Mouse (Mus musculus): ENCODE measurements around the gene Got2. TPM values are rescaled to one million over a fixed set of nuclear protein-coding genes. Genes with fewer than 3 reads are reported as not detected.

Gene Got2
- polyA plus RNA-seq (2015; fragmentation: Nextera tagmentation; extraction: Ambion mirVana): 165 and 176 TPM in 2 replicates

GRCm38 (mm10) chr8:95888285-95889136 lies at the start of gene Got2:
Gene Got2, minus strand, starts transcription at chr8:95888547.
- ATAC-seq: peak; percentile 91; the same call in 1 of the 2 replicates
- H3K4me2 ChIP-seq (replicated peaks): peak within 1 kb of the TSS; percentile 72
- no peaks in the 10 kb centered on the region for H3K27me3 ChIP-seq
- peak within 1 kb of the TSS; percentile 90 for H3K9ac ChIP-seq (replicated peaks)
- H3K27ac ChIP-seq: peak within 1 kb of the TSS; percentile 80
- H3K4me3 ChIP-seq (replicated peaks): peak within 1 kb of the TSS; percentile 97
- H3K36me3 ChIP-seq: no peaks in the 10 kb centered on the region
- peaks cover 25% of the 10 kb centered on the region for H3K4me1 ChIP-seq (replicated peaks)
- no peaks in the 10 kb centered on the region for H3K9me3 ChIP-seq
- WGBS: 9% methylated on average over 31 of the region's 31 CpGs

GRCm38 (mm10) chr8:95932841-95933240 lies 44.5 kb upstream of the Got2 start:
- no peaks in the 10 kb centered on the region for H3K4me1 ChIP-seq (replicated peaks)
- WGBS: 95% methylated on average over 5 of the region's 5 CpGs
- no peak for ATAC-seq

GRCm38 (mm10) chr8:95929821-95930220 lies 41.5 kb upstream of the Got2 start:
- Histone ChIP-seq H3K9me3 (no peaks in the 10 kb centered on the region), H3K4me1 (replicated peaks) (no peaks in the 10 kb centered on the region), H3K36me3 (no peaks in the 10 kb centered on the region), H3K4me2 (replicated peaks) (no peak overlapping the region), H3K4me3 (replicated peaks) (no peak overlapping the region), H3K27ac (no peak overlapping the region), H3K9ac (replicated peaks) (no peak overlapping the region), H3K27me3 (no peaks in the 10 kb centered on the region)
- no peak for ATAC-seq
- WGBS: 52% methylated on average over 4 of the region's 4 CpGs

More at GRCm38 (mm10) chr8:95932841-95933240, 44.5 kb upstream of the Got2 start:
- H3K9me3 ChIP-seq: no peaks in the 10 kb centered on the region
- no peak overlapping the region for H3K27ac ChIP-seq
- H3K36me3 ChIP-seq: no peaks in the 10 kb centered on the region
- no peak overlapping the region for H3K9ac ChIP-seq (replicated peaks)
- no peak overlapping the region for H3K4me3 ChIP-seq (replicated peaks)
- H3K27me3 ChIP-seq: no peaks in the 10 kb centered on the region
- no peak overlapping the region for H3K4me2 ChIP-seq (replicated peaks)

- no peaks in the 10 kb centered on the region for H3K27me3 ChIP-seq
These were observed 27.8 kb upstream of the Got2 start for GRCm38 (mm10) chr8:95916106-95916505.

GRCm38 (mm10) chr8:95914905-95915643 lies 26.7 kb upstream of the Got2 start:
- peak; percentile 93 for ATAC-seq
- 9% methylated on average over 7 of the region's 7 CpGs for WGBS
- no peak overlapping the region for H3K9ac ChIP-seq (replicated peaks)
- H3K4me2 ChIP-seq (replicated peaks): no peak overlapping the region
- H3K9me3 ChIP-seq: no peaks in the 10 kb centered on the region
- H3K27me3 ChIP-seq: no peaks in the 10 kb centered on the region
- no peaks in the 10 kb centered on the region for H3K36me3 ChIP-seq
- H3K4me3 ChIP-seq (replicated peaks): no peak overlapping the region
- peaks cover 9% of the 10 kb centered on the region for H3K4me1 ChIP-seq (replicated peaks)
- no peak overlapping the region for H3K27ac ChIP-seq

More at GRCm38 (mm10) chr8:95916106-95916505, 27.8 kb upstream of the Got2 start:
- Histone ChIP-seq H3K9me3 (no peaks in the 10 kb centered on the region), H3K27ac (no peak overlapping the region), H3K4me1 (replicated peaks) (peaks cover 9% of the 10 kb centered on the region), H3K4me3 (replicated peaks) (peak overlapping the region; percentile 31), H3K36me3 (no peaks in the 10 kb centered on the region), H3K9ac (replicated peaks) (peak overlapping the region; percentile 51; the same call in 1 of the 2 replicates), H3K4me2 (replicated peaks) (peak overlapping the region; percentile 58)
- peak; percentile 83 for ATAC-seq
- 3% methylated on average over 9 of the region's 9 CpGs for WGBS

GRCm38 (mm10) chr8:95911240-95911639 lies 22.9 kb upstream of the Got2 start:
- Histone ChIP-seq H3K4me3 (replicated peaks) (no peak overlapping the region), H3K27me3 (no peaks in the 10 kb centered on the region), H3K4me2 (replicated peaks) (no peak overlapping the region), H3K4me1 (replicated peaks) (peaks cover 6% of the 10 kb centered on the region), H3K9me3 (no peaks in the 10 kb centered on the region), H3K27ac (no peak overlapping the region), H3K9ac (replicated peaks) (no peak overlapping the region), H3K36me3 (no peaks in the 10 kb centered on the region)
- WGBS: 89% methylated on average over 5 of the region's 5 CpGs
- ATAC-seq: no peak

- WGBS: 82% methylated on average over 11 of the region's 11 CpGs
- Histone ChIP-seq H3K27ac (no peak overlapping the region), H3K9me3 (no peaks in the 10 kb centered on the region), H3K4me1 (replicated peaks) (no peaks in the 10 kb centered on the region), H3K4me3 (replicated peaks) (no peak overlapping the region), H3K9ac (replicated peaks) (no peak overlapping the region), H3K36me3 (no peaks in the 10 kb centered on the region), H3K27me3 (no peaks in the 10 kb centered on the region), H3K4me2 (replicated peaks) (no peak overlapping the region)
- ATAC-seq: no peak
These were observed 19.5 kb upstream of the Got2 start for GRCm38 (mm10) chr8:95907885-95908284.

- H3K27ac ChIP-seq: no peak overlapping the region
- no peaks in the 10 kb centered on the region for H3K27me3 ChIP-seq
- H3K4me3 ChIP-seq (replicated peaks): no peak overlapping the region
- H3K4me1 ChIP-seq (replicated peaks): 0 out of 2 replicates have a peak, but pooled peaks cover under 1% of the 10 kb centered on the region
- H3K4me2 ChIP-seq (replicated peaks): no peak overlapping the region
- no peak for ATAC-seq
- H3K36me3 ChIP-seq: no peaks in the 10 kb centered on the region
- 92% methylated on average over 9 of the region's 9 CpGs for WGBS
- no peaks in the 10 kb centered on the region for H3K9me3 ChIP-seq
- H3K9ac ChIP-seq (replicated peaks): no peak overlapping the region
These were observed 18.4 kb upstream of the Got2 start for GRCm38 (mm10) chr8:95906738-95907137.

GRCm38 (mm10) chr8:95901864-95902263 lies 13.5 kb upstream of the Got2 start:
- H3K4me3 ChIP-seq (replicated peaks): no peak overlapping the region
- H3K9ac ChIP-seq (replicated peaks): no peak overlapping the region
- no peak overlapping the region for H3K4me2 ChIP-seq (replicated peaks)
- WGBS: 20% methylated on average over 7 of the region's 7 CpGs
- H3K36me3 ChIP-seq: no peaks in the 10 kb centered on the region
- 0 out of 2 replicates have a peak, but pooled peaks cover 3% of the 10 kb centered on the region for H3K4me1 ChIP-seq (replicated peaks)
- no peak for ATAC-seq
- no peaks in the 10 kb centered on the region for H3K9me3 ChIP-seq
- H3K27me3 ChIP-seq: no peaks in the 10 kb centered on the region
- no peak overlapping the region for H3K27ac ChIP-seq

GRCm38 (mm10) chr8:95893701-95894100 lies 5.4 kb upstream of the Got2 start:
- 86% methylated on average over 5 of the region's 5 CpGs for WGBS
- no peak overlapping the region for H3K4me2 ChIP-seq (replicated peaks)
- no peaks in the 10 kb centered on the region for H3K4me1 ChIP-seq (replicated peaks)

GRCm38 (mm10) chr8:95887578-95888284 lies 616 bp downstream of the Got2 start:
- H3K27me3 ChIP-seq: no peaks in the 10 kb centered on the region
- no peaks in the 10 kb centered on the region for H3K36me3 ChIP-seq
- no peaks in the 10 kb centered on the region for H3K9me3 ChIP-seq
- peak overlapping the region; percentile 80 for H3K27ac ChIP-seq
- H3K9ac ChIP-seq (replicated peaks): peak overlapping the region; percentile 90
- peak overlapping the region; percentile 97 for H3K4me3 ChIP-seq (replicated peaks)
- WGBS: under 1% methylated on average over 38 of the region's 38 CpGs
- peak overlapping the region; percentile 72 for H3K4me2 ChIP-seq (replicated peaks)
- peak; percentile 96 for ATAC-seq
- peaks cover 25% of the 10 kb centered on the region for H3K4me1 ChIP-seq (replicated peaks)

More at GRCm38 (mm10) chr8:95893701-95894100, 5.4 kb upstream of the Got2 start:
- no peak overlapping the region for H3K9ac ChIP-seq (replicated peaks)
- no peak overlapping the region for H3K27ac ChIP-seq
- no peaks in the 10 kb centered on the region for H3K27me3 ChIP-seq
- H3K36me3 ChIP-seq: no peaks in the 10 kb centered on the region
- H3K9me3 ChIP-seq: no peaks in the 10 kb centered on the region
- no peak for ATAC-seq
- H3K4me3 ChIP-seq (replicated peaks): no peak overlapping the region

Measured in midbrain, embryonic 13.5 days (tissue).